Mouse (Mus musculus) heart, postnatal 0 days (tissue): ENCODE measurements at regions not wholly inside any gene's neighbourhood (a gene's known extent, or its start where the extent isn't known, plus 50 kb on each side); places are given as distances from the start of the nearest gene placed in this dataset.

Experiments
- ATAC-seq: fragments of 200-750 bp; cut with Nextera tagmentation; 2 replicates; pipeline ENCODE4 v1.8.0; 2017; ENCODE audit warnings: low read depth, moderate number of reproducible peaks, moderate library complexity; ENCODE audit not compliant: insufficient read depth
- DNase-seq: peaks from one replicate; pipeline ENCODE4 v3.0.0-alpha.2; 2016; ENCODE audit warnings: low spot score
- H3K27ac ChIP-seq: fragments of 300-500 bp; sonication (generic); 2 replicates; pipeline ENCODE4 v1.5.1; 2014; ENCODE audit warnings: low read depth, mild to moderate bottlenecking
- H3K27me3 ChIP-seq: fragments of 300-500 bp; sonication (generic); 2 replicates; pipeline ENCODE4 v1.6.1; 2014; ENCODE audit warnings: low read length, mixed read lengths; ENCODE audit not compliant: control insufficient read depth, insufficient read depth
- H3K36me3 ChIP-seq: fragments of 300-500 bp; sonication (generic); replicated peaks from 2 replicates; pipeline ENCODE4 v1.6.1; 2014; ENCODE audit warnings: low read length, mixed read lengths; ENCODE audit not compliant: control insufficient read depth, insufficient read depth
- H3K4me1 ChIP-seq: fragments of 300-500 bp; sonication (generic); 2 replicates; pipeline ENCODE4 v1.6.1; 2014; ENCODE audit warnings: antibody characterized with exemption; ENCODE audit not compliant: control insufficient read depth, insufficient read depth
- H3K4me2 ChIP-seq: fragments of 300-500 bp; sonication (generic); 2 replicates; pipeline ENCODE4 v1.6.1; 2014; ENCODE audit warnings: low read depth, mild to moderate bottlenecking, low read length, moderate library complexity
- H3K4me3 ChIP-seq: fragments of 300-500 bp; sonication (generic); 2 replicates; pipeline ENCODE4 v1.5.1; 2014; ENCODE audit warnings: low read depth, low read length
- H3K9ac ChIP-seq: fragments of 300-500 bp; sonication (generic); replicated peaks from 2 replicates; pipeline ENCODE4 v1.6.1; 2014; ENCODE audit warnings: low read depth, low read length, mixed read lengths
- H3K9me3 ChIP-seq: fragments of 300-500 bp; sonication (generic); replicated peaks from 2 replicates; pipeline ENCODE4 v1.6.1; 2016; ENCODE audit warnings: low read length; ENCODE audit not compliant: control insufficient read depth
- CTCF ChIP-seq: IDR thresholded peaks from 2 replicates; pipeline ENCODE4 v1.5.1; 2016; ENCODE audit warnings: antibody characterized with exemption, control low read depth, low read depth
- EP300 ChIP-seq: IDR thresholded peaks from 2 replicates; pipeline ENCODE4 v1.6.1; 2016; ENCODE audit warnings: antibody characterized with exemption, low read depth
- WGBS: fragments of 180-500 bp; shearing (Covaris S2); extraction: QIAGEN DNeasy Blood & Tissue Kit; methylation state at CpG from one replicate; pipeline ENCODE4 v1.1.7; 2014; 5-methylcytosine and 5-hydroxymethylcytosine counted together

DNA sequence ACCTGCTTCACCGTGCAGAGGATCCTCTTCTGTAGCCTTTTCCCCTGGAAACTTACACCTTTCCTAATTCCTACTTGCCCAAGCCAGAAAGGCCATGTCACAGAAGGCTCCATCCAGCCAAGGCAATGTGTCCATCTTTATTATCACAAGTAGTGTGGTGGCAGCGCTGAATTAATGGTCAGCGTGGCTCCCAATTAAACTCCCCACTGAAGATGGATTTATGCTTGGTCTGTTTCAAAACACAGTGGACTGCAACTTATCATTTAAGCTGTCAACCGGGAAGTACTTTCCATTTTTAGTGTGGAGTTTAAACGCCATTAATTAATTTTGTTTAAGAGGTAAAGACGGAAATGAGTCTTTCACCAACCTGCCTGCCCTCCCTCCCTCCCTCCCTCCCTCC lies 170.1 kb upstream of the Nrp1 start:
- no peak for TF ChIP-seq EP300
- no peak for TF ChIP-seq CTCF
- Histone ChIP-seq H3K4me3 (no peak overlapping the region), H3K9me3 (no peaks in the 10 kb centered on the region), H3K27me3 (no peaks in the 10 kb centered on the region), H3K9ac (no peak overlapping the region), H3K36me3 (no peaks in the 10 kb centered on the region), H3K4me2 (no peak overlapping the region), H3K4me1 (no peaks in the 10 kb centered on the region), H3K27ac (no peak overlapping the region)
- no peak for DNase-seq
- WGBS: 46% methylated on average over 6 of the region's 6 CpGs
- ATAC-seq: no peak

DNA sequence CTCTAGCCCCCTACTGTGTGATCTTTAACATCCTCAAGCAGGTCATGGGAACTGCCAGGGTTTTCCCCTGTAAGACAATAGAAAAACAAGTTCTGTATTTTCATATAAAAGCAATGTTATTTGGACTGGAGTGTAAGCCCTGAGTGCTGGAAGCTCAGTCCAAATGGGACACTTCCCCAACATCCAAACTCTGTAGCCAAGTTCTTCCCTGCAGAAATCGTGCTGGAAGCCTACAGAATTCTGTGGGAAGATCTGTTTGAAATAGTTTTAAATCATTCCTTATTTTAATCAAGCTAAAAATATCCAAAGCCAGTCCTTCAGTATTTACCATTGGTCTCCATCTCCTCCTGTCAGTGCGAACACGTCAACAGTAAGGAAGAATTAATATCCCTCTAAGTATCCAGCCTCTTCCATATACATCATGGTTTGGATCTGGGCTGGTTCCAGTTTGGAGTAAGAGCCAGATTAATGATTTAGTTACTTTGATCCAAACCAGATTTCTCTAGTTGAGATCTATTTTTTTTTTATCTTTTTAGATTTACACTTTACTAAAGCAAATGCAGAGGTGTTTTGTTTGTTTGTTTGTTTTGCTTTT lies 165.0 kb upstream of the Nrp1 start:
- H3K36me3 ChIP-seq: no peaks in the 10 kb centered on the region
- H3K4me3 ChIP-seq: no peak overlapping the region
- H3K27ac ChIP-seq: no peak overlapping the region
- DNase-seq (no peak), ATAC-seq (no peak)
- H3K4me2 ChIP-seq: no peak overlapping the region
- H3K27me3 ChIP-seq: no peaks in the 10 kb centered on the region
- no peak for TF ChIP-seq CTCF
- no peak for TF ChIP-seq EP300
- no peak overlapping the region for H3K9ac ChIP-seq
- H3K4me1 ChIP-seq: no peaks in the 10 kb centered on the region
- no peaks in the 10 kb centered on the region for H3K9me3 ChIP-seq
- 72% methylated on average over 3 of the region's 3 CpGs for WGBS

GRCm38 (mm10) chr8:128200815-128201214 lies 157.6 kb upstream of the Nrp1 start:
- no peak overlapping the region for H3K4me3 ChIP-seq
- H3K27me3 ChIP-seq: no peaks in the 10 kb centered on the region
- 88% methylated on average over 1 of the region's 1 CpGs for WGBS
- no peak overlapping the region for H3K27ac ChIP-seq
- TF ChIP-seq EP300 (no peak), CTCF (no peak)
- H3K4me1 ChIP-seq: no peaks in the 10 kb centered on the region
- H3K9ac ChIP-seq: no peak overlapping the region
- H3K36me3 ChIP-seq: no peaks in the 10 kb centered on the region
- no peak for ATAC-seq
- H3K4me2 ChIP-seq: no peak overlapping the region
- no peak for DNase-seq
- H3K9me3 ChIP-seq: no peaks in the 10 kb centered on the region

GRCm38 (mm10) chr8:128201635-128202034 lies 156.8 kb upstream of the Nrp1 start:
- Histone ChIP-seq H3K9ac (no peak overlapping the region), H3K9me3 (no peaks in the 10 kb centered on the region), H3K4me1 (no peaks in the 10 kb centered on the region), H3K36me3 (no peaks in the 10 kb centered on the region), H3K27ac (no peak overlapping the region), H3K4me2 (no peak overlapping the region), H3K4me3 (no peak overlapping the region), H3K27me3 (no peaks in the 10 kb centered on the region)
- 61% methylated on average over 4 of the region's 4 CpGs for WGBS
- TF ChIP-seq CTCF (no peak), EP300 (no peak)
- no peak for DNase-seq
- ATAC-seq: no peak

GRCm38 (mm10) chr8:128202158-128202886 lies 156.1 kb upstream of the Nrp1 start:
- ATAC-seq (no peak), DNase-seq (no peak)
- Histone ChIP-seq H3K9me3 (no peaks in the 10 kb centered on the region), H3K27ac (no peak overlapping the region), H3K4me3 (no peak overlapping the region), H3K4me2 (no peak overlapping the region), H3K36me3 (no peaks in the 10 kb centered on the region), H3K27me3 (no peaks in the 10 kb centered on the region), H3K9ac (no peak overlapping the region), H3K4me1 (no peaks in the 10 kb centered on the region)
- TF ChIP-seq CTCF (no peak), EP300 (no peak)
- WGBS: 73% methylated on average over 4 of the region's 4 CpGs

DNA sequence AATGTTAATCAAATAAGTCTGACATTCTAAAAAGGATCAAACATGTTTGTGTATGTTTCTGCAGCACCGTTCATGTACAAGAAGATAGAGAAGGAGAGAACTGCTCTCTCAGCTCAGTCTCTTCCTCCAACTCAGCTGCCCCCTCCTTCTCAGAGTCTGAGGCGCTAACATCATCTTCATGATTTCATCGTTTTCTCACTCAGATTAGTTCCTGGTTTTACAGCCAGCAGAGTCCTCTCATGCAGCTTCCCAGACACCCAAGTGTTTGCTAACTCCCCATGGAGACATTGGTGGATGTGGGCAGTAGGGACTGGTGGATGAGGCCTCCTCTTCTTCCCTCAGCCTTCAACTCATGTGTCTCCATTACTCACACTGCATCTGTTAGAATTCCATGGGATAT lies 153.6 kb upstream of the Nrp1 start:
- no peak for DNase-seq
- Histone ChIP-seq H3K27me3 (no peaks in the 10 kb centered on the region), H3K4me3 (no peak overlapping the region), H3K27ac (no peak overlapping the region), H3K4me1 (no peaks in the 10 kb centered on the region), H3K9me3 (no peaks in the 10 kb centered on the region), H3K9ac (no peak overlapping the region), H3K36me3 (no peaks in the 10 kb centered on the region), H3K4me2 (no peak overlapping the region)
- TF ChIP-seq EP300: no peak
- 63% methylated on average over 3 of the region's 3 CpGs for WGBS
- ATAC-seq: no peak
